Mouse (Mus musculus) midbrain, embryonic 12.5 days (tissue): ENCODE results near the gene Adgrf1. TPM values are rescaled to one million over a fixed set of nuclear protein-coding genes. Genes with fewer than 3 reads are reported as not detected.

Experiments used
- ATAC-seq: fragments of 200-750 bp; cut with Nextera tagmentation; 2 replicates; pipeline ENCODE4 v1.8.0; 2017; ENCODE audit warnings: low read depth, moderate TSS enrichment, moderate library complexity; ENCODE audit not compliant: low FRiP score
- H3K27ac ChIP-seq: fragments of 300-500 bp; sonication (generic); replicated peaks from 2 replicates; pipeline ENCODE4 v1.5.1; 2016; ENCODE audit warnings: mild to moderate bottlenecking
- H3K27me3 ChIP-seq: fragments of 300-500 bp; sonication (generic); 2 replicates; pipeline ENCODE4 v1.6.1; 2016; ENCODE audit warnings: mild to moderate bottlenecking
- H3K36me3 ChIP-seq: fragments of 300-500 bp; sonication (generic); 2 replicates; pipeline ENCODE4 v1.6.1; 2016
- H3K4me1 ChIP-seq: fragments of 300-500 bp; sonication (generic); 2 replicates; pipeline ENCODE4 v1.6.1; 2016
- H3K4me2 ChIP-seq: fragments of 300-500 bp; sonication (generic); replicated peaks from 2 replicates; pipeline ENCODE4 v1.6.1; 2016; ENCODE audit warnings: mild to moderate bottlenecking, moderate library complexity
- H3K4me3 ChIP-seq: fragments of 300-500 bp; sonication (generic); 2 replicates; pipeline ENCODE4 v1.5.1; 2016; ENCODE audit warnings: mild to moderate bottlenecking
- H3K9ac ChIP-seq: fragments of 300-500 bp; sonication (generic); replicated peaks from 2 replicates; pipeline ENCODE4 v1.6.1; 2016; ENCODE audit warnings: mild to moderate bottlenecking, moderate library complexity
- H3K9me3 ChIP-seq: fragments of 300-500 bp; sonication (generic); 2 replicates; pipeline ENCODE4 v1.6.1; 2016; ENCODE audit warnings: mild to moderate bottlenecking
- WGBS: fragments of 180-500 bp; shearing (Covaris S2); methylation state at CpG from one replicate; pipeline ENCODE4 v1.1.7; 2016; 5-methylcytosine and 5-hydroxymethylcytosine counted together
- polyA plus RNA-seq: library from polyadenylated mRNA; unstranded; fragments of >200 nt; fragmentation: Nextera tagmentation; extraction: Ambion mirVana; gene quantifications from 2 replicates; pipeline ENCODE4 v1.2.1, GENCODE M21; 2016

The Adgrf1 gene
- polyA plus RNA-seq, 1 experiment from 2014 or later, result not detected

GRCm38 (mm10) chr17:43251249-43252125, 18.6 kb upstream of the Adgrf1 start:
- Histone ChIP-seq H3K4me1 (peaks cover 7% of the 10 kb centered on the region; the same call in 1 of the 2 replicates), H3K9me3 (no peaks in the 10 kb centered on the region), H3K27ac (no peak overlapping the region), H3K27me3 (no peaks in the 10 kb centered on the region), H3K36me3 (no peaks in the 10 kb centered on the region), H3K4me3 (no peak overlapping the region), H3K4me2 (no peak overlapping the region), H3K9ac (no peak overlapping the region)
- no peak for ATAC-seq
- WGBS, result 41% methylated on average over 5 of the region's 5 CpGs

GRCm38 (mm10) chr17:43252846-43253245, 17.3 kb upstream of the Adgrf1 start:
- no peaks in the 10 kb centered on the region for H3K9me3 ChIP-seq
- WGBS, result 85% methylated on average over 11 of the region's 11 CpGs
- no peak overlapping the region for H3K4me2 ChIP-seq
- no peaks in the 10 kb centered on the region for H3K36me3 ChIP-seq
- ATAC-seq, result no peak
- no peak overlapping the region for H3K9ac ChIP-seq
- no peak overlapping the region for H3K27ac ChIP-seq
- H3K27me3 ChIP-seq, result no peaks in the 10 kb centered on the region
- no peak overlapping the region for H3K4me3 ChIP-seq
- peaks cover 7% of the 10 kb centered on the region; the same call in 1 of the 2 replicates for H3K4me1 ChIP-seq

GRCm38 (mm10) chr17:43254261-43254660, 15.9 kb upstream of the Adgrf1 start:
- ATAC-seq, result no peak
- 79% methylated on average over 3 of the region's 3 CpGs for WGBS
- Histone ChIP-seq H3K4me1 (peaks cover 7% of the 10 kb centered on the region; the same call in 1 of the 2 replicates), H3K9me3 (no peaks in the 10 kb centered on the region), H3K9ac (no peak overlapping the region), H3K27ac (no peak overlapping the region), H3K4me2 (no peak overlapping the region), H3K36me3 (no peaks in the 10 kb centered on the region), H3K27me3 (no peaks in the 10 kb centered on the region), H3K4me3 (no peak overlapping the region)

- H3K27ac ChIP-seq, result no peak overlapping the region
- H3K4me2 ChIP-seq, result no peak overlapping the region
- no peak overlapping the region for H3K9ac ChIP-seq
- H3K4me1 ChIP-seq, result no peaks in the 10 kb centered on the region
- H3K36me3 ChIP-seq, result no peaks in the 10 kb centered on the region
- no peaks in the 10 kb centered on the region for H3K9me3 ChIP-seq
- no peaks in the 10 kb centered on the region for H3K27me3 ChIP-seq
- no peak for ATAC-seq
- WGBS, result 80% methylated on average over 12 of the region's 12 CpGs
- H3K4me3 ChIP-seq, result no peak overlapping the region
These were observed 13.5 kb upstream of the Adgrf1 start for GRCm38 (mm10) chr17:43256536-43257135.

DNA sequence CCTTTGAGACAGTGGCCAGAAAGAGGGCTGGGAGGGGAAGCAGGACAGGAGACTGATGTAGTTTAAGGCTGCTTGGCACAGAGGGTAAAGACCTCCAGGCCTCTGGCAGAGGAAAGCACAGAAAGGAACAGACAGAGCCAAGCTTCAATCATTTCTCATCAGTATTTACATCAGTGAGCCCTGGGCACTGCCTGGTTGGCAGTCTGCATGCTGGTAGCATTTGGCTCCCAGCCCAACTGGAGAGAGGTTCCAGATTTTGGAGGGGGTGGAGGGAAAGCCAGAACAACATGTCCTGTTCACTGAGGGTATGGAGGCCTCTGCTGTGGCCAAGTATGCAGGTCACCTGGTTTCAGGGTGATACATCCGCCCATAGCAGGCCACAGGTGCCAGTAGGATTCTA, 12.4 kb upstream of the Adgrf1 start:
- H3K4me2 ChIP-seq, result no peak overlapping the region
- no peaks in the 10 kb centered on the region for H3K4me1 ChIP-seq
- no peak overlapping the region for H3K9ac ChIP-seq
- H3K36me3 ChIP-seq, result no peaks in the 10 kb centered on the region
- WGBS, result 78% methylated on average over 1 of the region's 1 CpGs
- ATAC-seq, result no peak
- no peak overlapping the region for H3K4me3 ChIP-seq
- H3K27ac ChIP-seq, result no peak overlapping the region
- H3K27me3 ChIP-seq, result no peaks in the 10 kb centered on the region
- no peaks in the 10 kb centered on the region for H3K9me3 ChIP-seq

- Histone ChIP-seq H3K27ac (no peak overlapping the region), H3K9me3 (no peaks in the 10 kb centered on the region), H3K9ac (no peak overlapping the region), H3K4me2 (no peak overlapping the region), H3K36me3 (no peaks in the 10 kb centered on the region), H3K27me3 (peaks cover 4% of the 10 kb centered on the region; the same call in 1 of the 2 replicates), H3K4me3 (no peak overlapping the region), H3K4me1 (no peaks in the 10 kb centered on the region)
- ATAC-seq, result no peak
- WGBS, result 92% methylated on average over 5 of the region's 5 CpGs
These were observed 8.2 kb upstream of the Adgrf1 start for GRCm38 (mm10) chr17:43261937-43262336.

DNA sequence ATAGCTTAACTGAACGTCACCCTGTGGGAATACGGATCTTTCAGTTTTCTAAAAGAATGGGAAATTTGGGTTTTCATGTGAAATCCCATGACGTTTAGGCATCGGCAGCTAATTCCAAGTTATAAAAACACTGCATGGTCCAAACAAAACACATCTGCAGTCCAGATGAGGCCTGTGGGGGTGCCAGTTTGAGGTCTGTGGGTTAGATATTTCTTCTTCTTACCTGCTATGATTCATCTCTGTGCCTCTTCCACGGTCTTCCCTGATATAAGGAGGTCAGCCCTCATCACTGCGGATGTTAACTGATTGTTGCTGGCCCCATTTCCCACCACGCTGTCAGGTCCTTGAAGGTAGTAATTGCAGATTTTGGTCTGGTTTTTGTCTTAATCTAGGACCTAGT, 5.4 kb upstream of the Adgrf1 start:
- Histone ChIP-seq H3K36me3 (no peaks in the 10 kb centered on the region), H3K27me3 (peaks cover 4% of the 10 kb centered on the region; the same call in 1 of the 2 replicates), H3K9me3 (no peaks in the 10 kb centered on the region), H3K9ac (no peak overlapping the region), H3K27ac (no peak overlapping the region), H3K4me1 (no peaks in the 10 kb centered on the region), H3K4me2 (no peak overlapping the region), H3K4me3 (no peak overlapping the region)
- WGBS, result 86% methylated on average over 7 of the region's 7 CpGs
- 0 out of 2 replicates have a peak, but pooled peaks have one; percentile 3 for ATAC-seq

- H3K36me3 ChIP-seq, result no peaks in the 10 kb centered on the region
- no peak overlapping the region for H3K4me3 ChIP-seq
- no peaks in the 10 kb centered on the region for H3K4me1 ChIP-seq
- no peaks in the 10 kb centered on the region for H3K9me3 ChIP-seq
- peak; percentile 84 for ATAC-seq
- no peak overlapping the region; the same call in 1 of the 2 replicates for H3K4me2 ChIP-seq
- no peak overlapping the region for H3K9ac ChIP-seq
- 25% methylated on average over 26 of the region's 26 CpGs for WGBS
- peaks cover 4% of the 10 kb centered on the region; the same call in 1 of the 2 replicates for H3K27me3 ChIP-seq
- no peak overlapping the region for H3K27ac ChIP-seq
These were observed 4.8 kb upstream of the Adgrf1 start for GRCm38 (mm10) chr17:43265178-43265837.

DNA sequence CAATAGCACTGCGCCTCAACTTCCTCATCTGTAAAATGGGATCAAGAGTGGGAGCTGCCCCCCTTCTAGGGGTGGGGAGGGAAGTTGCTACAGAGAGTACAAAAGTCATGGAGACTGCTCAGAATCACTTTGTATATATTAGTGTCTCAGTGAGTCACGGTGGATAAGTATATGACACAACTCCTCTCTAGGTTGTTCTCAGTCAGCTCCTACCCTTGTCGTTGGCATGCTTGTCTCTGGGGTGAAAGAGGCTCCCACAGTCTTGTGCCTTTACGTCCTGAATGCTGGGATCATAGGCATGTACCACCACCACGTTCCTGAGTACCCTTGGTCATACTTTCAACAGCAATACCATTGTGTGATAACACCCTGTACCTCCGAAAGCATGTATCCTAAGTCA, 4.2 kb upstream of the Adgrf1 start:
- no peak overlapping the region for H3K27ac ChIP-seq
- H3K36me3 ChIP-seq, result no peaks in the 10 kb centered on the region
- no peak for ATAC-seq
- H3K4me1 ChIP-seq, result no peaks in the 10 kb centered on the region
- H3K4me3 ChIP-seq, result no peak overlapping the region
- H3K9me3 ChIP-seq, result no peaks in the 10 kb centered on the region
- WGBS, result 96% methylated on average over 6 of the region's 6 CpGs
- no peak overlapping the region for H3K4me2 ChIP-seq
- peaks cover 4% of the 10 kb centered on the region; the same call in 1 of the 2 replicates for H3K27me3 ChIP-seq
- no peak overlapping the region for H3K9ac ChIP-seq

DNA sequence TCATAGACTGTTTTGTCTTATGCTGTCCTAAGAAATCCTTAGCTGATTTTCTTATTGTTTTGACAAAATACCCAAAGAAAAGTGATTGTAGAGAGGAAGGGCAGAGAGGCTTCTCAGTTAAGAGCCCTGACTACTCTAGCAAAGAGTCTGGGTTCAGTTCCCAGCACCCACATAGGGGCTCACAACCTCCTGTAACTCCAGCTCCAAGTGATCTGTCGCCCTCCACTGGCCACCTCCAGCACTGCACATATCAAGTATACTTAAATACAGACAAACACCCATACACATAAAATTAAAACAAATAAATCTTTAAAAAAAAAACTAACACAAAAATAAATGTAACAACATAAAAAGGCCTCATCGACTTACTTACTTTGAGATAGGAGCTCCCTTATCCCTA, 3.5 kb upstream of the Adgrf1 start:
- H3K27me3 ChIP-seq, result peaks cover 4% of the 10 kb centered on the region; the same call in 1 of the 2 replicates
- no peak for ATAC-seq

GRCm38 (mm10) chr17:43267046-43267749, 2.9 kb upstream of the Adgrf1 start:
- no peaks in the 10 kb centered on the region for H3K9me3 ChIP-seq
- no peak overlapping the region for H3K4me3 ChIP-seq
- no peak overlapping the region for H3K9ac ChIP-seq
- no peaks in the 10 kb centered on the region for H3K4me1 ChIP-seq
- no peaks in the 10 kb centered on the region for H3K36me3 ChIP-seq
- no peak overlapping the region for H3K4me2 ChIP-seq
- no peak overlapping the region for H3K27ac ChIP-seq
- 91% methylated on average over 9 of the region's 9 CpGs for whole genome bisulfite sequencing
- H3K27me3 ChIP-seq, result peaks cover 4% of the 10 kb centered on the region; the same call in 1 of the 2 replicates
- no peak for ATAC-seq

More for the DNA sequence above, 3.5 kb upstream of the Adgrf1 start:
- no peak overlapping the region for H3K4me2 ChIP-seq
- no peaks in the 10 kb centered on the region for H3K36me3 ChIP-seq
- no peak overlapping the region for H3K27ac ChIP-seq
- no peak overlapping the region for H3K9ac ChIP-seq
- WGBS, result 81% methylated on average over 2 of the region's 2 CpGs
- H3K9me3 ChIP-seq, result no peaks in the 10 kb centered on the region
- no peak overlapping the region for H3K4me3 ChIP-seq
- no peaks in the 10 kb centered on the region for H3K4me1 ChIP-seq
